Mouse (Mus musculus) bone marrow, adult 2 months (tissue): ENCODE data around the gene Ppfibp2. TPM values are rescaled to one million over a fixed set of nuclear protein-coding genes. Genes with fewer than 3 reads are reported as not detected.

ENCODE experiments used
- H3K27ac ChIP-seq: fragments of 200-500 bp; 2 replicates; pipeline ENCODE4 v1.5.1; 2012; ENCODE audit warnings: low read depth, mild to moderate bottlenecking, control low read depth, inconsistent platforms, low read length; ENCODE audit not compliant: control insufficient read depth, poor library complexity, insufficient read depth
- H3K4me1 ChIP-seq: fragments of 200-500 bp; 2 replicates; pipeline ENCODE4 v1.6.1; 2011; ENCODE audit warnings: low read length; ENCODE audit not compliant: control insufficient read depth, insufficient read depth
- H3K4me3 ChIP-seq: fragments of 200-500 bp; replicated peaks from 2 replicates; pipeline ENCODE3; 2011; ENCODE audit warnings: mild to moderate bottlenecking, low read depth, low read length, control low read depth; ENCODE audit not compliant: control insufficient read depth
- CTCF ChIP-seq: fragments of 200-500 bp; IDR thresholded peaks from 2 replicates; pipeline ENCODE4 v1.5.1; 2011; ENCODE audit warnings: low read length, control low read depth; ENCODE audit not compliant: control insufficient read depth, insufficient read depth
- POLR2A ChIP-seq: fragments of 200-500 bp; IDR thresholded peaks from 2 replicates; pipeline ENCODE4 v1.6.1; 2011; ENCODE audit warnings: low read depth, mild to moderate bottlenecking, control low read depth, low read length, borderline replicate concordance; ENCODE audit not compliant: control insufficient read depth
- WGBS: fragments of 180-500 bp; shearing (Covaris S2); methylation state at CpG from one replicate; pipeline ENCODE4 v1.1.7; 2018; 5-methylcytosine and 5-hydroxymethylcytosine counted together
- polyA plus RNA-seq: library from polyadenylated mRNA; stranded (reverse); fragments of >200 nt; gene quantifications from 2 replicates; pipeline ENCODE4 v1.2.4, GENCODE M21; 2011; ENCODE audit warnings: low replicate concordance; ENCODE audit not compliant: missing spikeins, insufficient read depth, insufficient read length

The Ppfibp2 gene
- polyA plus RNA-seq, 1 experiment, result 3.7 TPM

DNA sequence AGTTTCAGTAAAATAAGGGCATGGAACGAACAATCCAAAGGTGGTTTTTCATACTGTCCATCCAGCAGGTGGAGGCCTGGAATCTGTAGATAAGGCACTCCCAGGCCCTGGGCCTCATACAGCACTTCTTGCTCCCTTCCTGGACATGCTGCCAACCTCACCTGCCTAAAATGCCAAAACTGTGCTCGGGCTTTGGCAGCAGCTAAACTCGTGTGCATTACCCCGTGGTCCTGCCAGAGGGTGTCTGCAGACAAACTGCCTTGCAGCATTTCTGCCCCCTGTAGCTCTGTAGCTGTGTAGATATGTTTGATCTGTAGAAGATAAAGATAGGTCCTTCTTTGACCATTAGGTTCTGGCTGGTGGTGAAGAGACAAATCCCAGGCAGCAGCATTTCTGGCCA lies 26.0 kb upstream of the Ppfibp2 start:
- Histone ChIP-seq H3K4me1 (no peaks in the 10 kb centered on the region), H3K27ac (no peak overlapping the region), H3K4me3 (no peak overlapping the region)
- WGBS, result 17% methylated on average over 4 of the region's 4 CpGs
- TF ChIP-seq CTCF (no peak), POLR2A (no peak)

DNA sequence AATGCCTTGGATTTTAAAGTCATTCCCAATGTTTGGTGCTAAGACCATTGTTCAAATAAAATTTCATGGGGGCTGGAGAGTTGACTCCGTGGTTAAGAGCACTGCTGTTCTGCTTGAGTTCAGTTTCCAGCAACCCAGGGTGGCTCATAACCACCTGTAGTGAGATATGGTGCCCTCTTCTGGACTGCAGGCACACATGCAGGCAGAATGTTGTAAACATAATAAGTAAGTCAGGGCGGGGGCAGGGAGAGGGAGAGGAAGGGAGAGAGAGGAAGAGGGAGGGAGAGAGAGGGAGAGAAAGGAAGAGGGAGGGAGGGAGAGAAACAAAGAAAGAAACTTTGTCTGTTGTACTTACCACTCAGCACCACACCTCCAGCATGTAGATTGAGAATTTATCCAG lies 21.2 kb upstream of the Ppfibp2 start:
- Histone ChIP-seq H3K4me3 (no peak overlapping the region), H3K4me1 (no peaks in the 10 kb centered on the region), H3K27ac (no peak overlapping the region)
- TF ChIP-seq POLR2A (no peak), CTCF (peak; percentile 34; the same call in 1 of the 2 replicates)
- 67% methylated on average over 2 of the region's 2 CpGs for WGBS

DNA sequence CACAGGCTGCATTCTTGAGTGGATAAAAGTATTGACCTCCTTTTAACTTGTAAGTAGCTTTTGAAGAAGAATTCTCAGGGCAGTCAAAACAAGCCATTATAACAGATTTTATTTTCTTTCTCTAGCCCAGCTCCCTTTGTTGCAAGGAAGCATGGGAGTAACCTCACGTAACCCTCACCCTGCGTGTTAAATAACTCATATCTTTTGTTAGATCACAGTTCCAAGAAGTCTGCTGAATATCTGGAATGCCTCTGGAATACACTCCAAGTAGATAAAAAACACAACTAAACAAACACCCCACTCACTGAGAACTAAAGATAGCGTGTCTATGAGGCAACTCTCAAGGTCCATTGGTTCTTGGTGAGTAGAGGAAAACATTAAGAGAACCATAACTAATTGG lies 20.7 kb upstream of the Ppfibp2 start:
- no peak overlapping the region for H3K4me3 ChIP-seq
- H3K4me1 ChIP-seq, result no peaks in the 10 kb centered on the region
- H3K27ac ChIP-seq, result no peak overlapping the region
- 78% methylated on average over 3 of the region's 3 CpGs for WGBS
- TF ChIP-seq CTCF (no peak), POLR2A (no peak)

DNA sequence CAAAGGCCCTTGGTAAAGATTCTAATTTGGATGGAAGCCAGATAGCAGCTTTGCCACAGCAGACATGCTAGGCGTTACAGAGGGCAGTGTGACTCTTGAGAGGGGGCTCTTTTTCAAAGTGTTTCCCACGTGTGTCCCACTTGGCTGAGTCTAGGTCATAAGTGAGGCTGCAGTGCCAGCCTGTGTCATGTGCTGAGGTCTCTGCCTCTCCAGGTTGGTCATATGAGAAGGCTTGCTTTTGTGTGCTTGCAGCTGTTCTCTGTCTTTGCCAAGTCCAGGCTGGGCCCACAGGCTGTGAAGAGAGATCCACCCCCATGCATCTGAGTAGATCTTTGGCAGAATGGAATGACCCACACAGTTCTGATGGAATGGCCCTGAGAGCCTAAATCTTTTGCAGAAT lies 2.4 kb upstream of the Ppfibp2 start:
- no peak overlapping the region for H3K27ac ChIP-seq
- TF ChIP-seq POLR2A (no peak), CTCF (no peak)
- H3K4me3 ChIP-seq, result no peak overlapping the region
- 55% methylated on average over 2 of the region's 2 CpGs for WGBS
- no peaks in the 10 kb centered on the region; the same call in 1 of the 2 replicates for H3K4me1 ChIP-seq

DNA sequence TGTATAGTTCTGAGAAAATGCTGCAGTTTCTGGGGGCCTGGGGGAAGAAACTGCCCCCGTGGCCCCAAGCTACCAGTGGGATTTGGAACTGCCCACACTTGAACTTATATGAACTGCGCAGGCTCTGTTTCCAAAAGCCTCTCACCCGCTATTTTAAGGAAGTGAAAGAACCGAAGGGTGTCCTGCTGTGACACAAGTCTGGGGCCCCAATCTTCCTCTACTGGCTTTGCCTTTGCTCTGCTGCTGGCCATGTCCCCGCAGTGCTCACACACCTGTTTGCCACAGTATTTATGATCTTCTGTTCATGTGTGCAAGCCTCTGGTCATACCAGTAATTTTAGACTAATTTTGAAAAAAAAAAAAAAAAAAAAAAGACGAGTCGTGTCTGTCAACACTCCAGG lies 1.1 kb upstream of the Ppfibp2 start:
- 1% methylated on average over 7 of the region's 7 CpGs for WGBS
- Histone ChIP-seq H3K4me3 (peak overlapping the region; percentile 80), H3K4me1 (no peaks in the 10 kb centered on the region; the same call in 1 of the 2 replicates), H3K27ac (peak overlapping the region; percentile 91)
- no peak for TF ChIP-seq CTCF

DNA sequence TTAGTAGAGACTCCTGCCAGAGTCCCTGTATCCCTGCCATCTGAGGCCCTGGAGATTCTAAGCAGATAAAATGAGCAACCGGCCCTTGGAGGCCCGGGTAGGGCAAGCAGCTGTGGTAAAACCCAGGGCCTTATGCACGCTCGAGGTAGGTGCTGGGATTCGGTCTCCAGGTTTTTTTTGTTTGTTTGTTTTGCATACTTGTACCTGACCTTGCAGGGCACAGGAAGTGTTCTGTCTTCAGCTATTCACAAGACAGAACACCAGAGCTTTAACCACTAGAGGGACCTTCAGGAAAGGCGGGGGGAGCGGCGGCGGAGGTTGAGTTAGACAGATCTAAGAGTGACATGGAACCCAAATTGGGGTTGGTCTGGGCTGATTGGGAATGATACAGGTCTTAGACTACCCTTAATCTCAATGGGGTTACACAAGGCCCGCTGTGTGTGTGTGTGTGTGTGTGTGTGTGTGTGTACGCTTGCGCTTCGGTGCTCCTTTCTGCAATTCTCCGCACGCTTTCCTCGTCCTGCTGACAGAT lies 616 bp upstream of the Ppfibp2 start:
- peak overlapping the region; percentile 80 for H3K4me3 ChIP-seq
- under 1% methylated on average over 16 of the region's 16 CpGs for WGBS
- H3K4me1 ChIP-seq, result no peaks in the 10 kb centered on the region; the same call in 1 of the 2 replicates
- peak; percentile 29; the same call in 1 of the 2 replicates for TF ChIP-seq CTCF
- no peak for TF ChIP-seq POLR2A
- H3K27ac ChIP-seq, result peak overlapping the region; percentile 91

DNA sequence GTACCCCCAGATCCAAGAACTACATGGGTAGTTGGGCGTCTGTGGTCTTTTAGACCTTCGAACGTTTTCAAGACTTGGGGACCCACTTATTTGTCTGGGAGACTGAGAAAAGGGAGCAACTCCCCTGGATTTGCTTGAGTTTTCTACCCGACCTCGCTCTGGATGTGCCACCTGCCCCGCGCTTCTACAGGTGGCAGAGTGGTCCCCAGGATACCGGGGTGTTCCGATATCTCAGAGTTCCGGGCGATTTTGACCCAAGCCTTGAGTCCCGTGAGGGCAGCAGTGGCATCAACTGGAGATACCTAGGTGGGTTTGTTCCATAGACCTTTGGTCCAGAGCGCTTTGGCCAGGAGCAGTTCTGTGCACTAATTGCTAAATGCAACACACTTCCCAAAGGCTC lies 419 bp downstream of the Ppfibp2 start:
- WGBS, result 14% methylated on average over 13 of the region's 13 CpGs
- Histone ChIP-seq H3K4me3 (peak overlapping the region; percentile 80), H3K27ac (no peak overlapping the region), H3K4me1 (no peaks in the 10 kb centered on the region; the same call in 1 of the 2 replicates)
- TF ChIP-seq POLR2A (no peak), CTCF (no peak)

DNA sequence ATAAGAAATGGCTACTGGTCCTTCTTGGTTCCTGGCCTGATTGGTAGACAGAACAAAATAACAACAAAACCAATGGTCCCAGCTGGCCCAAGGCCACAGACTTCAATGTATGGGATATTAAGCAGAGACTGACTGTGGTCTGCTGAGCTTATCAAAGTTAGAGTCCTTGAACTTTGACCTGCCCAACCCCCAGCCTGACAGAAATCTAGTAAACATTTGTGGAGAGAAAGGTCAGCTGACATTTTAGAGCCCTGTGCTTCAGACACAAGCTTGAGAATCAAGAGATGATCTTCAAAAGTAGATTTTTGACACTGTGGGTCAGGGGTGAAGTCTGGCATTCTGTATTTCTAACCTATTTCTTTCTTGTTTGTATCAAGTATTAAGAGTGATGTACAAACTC lies 1.7 kb downstream of the Ppfibp2 start:
- H3K4me3 ChIP-seq, result no peak overlapping the region
- TF ChIP-seq CTCF (no peak), POLR2A (no peak)
- no peak overlapping the region for H3K27ac ChIP-seq
- H3K4me1 ChIP-seq, result no peaks in the 10 kb centered on the region; the same call in 1 of the 2 replicates

DNA sequence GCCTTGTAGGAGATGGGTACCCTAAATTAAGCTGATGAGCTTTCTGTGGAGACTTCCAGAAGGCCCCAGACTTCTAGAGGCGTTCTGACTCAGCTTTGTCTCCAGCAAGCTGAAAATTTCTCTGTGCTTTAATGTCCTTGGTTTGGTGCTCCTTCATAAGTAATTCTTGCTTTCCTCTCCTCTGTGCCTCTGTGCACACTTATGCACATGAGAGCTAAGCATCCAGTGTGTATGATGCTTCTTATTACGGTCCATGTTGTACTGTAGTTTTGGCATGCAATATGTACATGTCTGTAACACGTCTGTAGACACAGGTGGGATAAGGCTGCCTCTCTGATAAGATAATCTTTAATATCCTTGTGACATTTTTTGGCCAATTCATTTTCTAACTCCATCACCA lies 2.9 kb downstream of the Ppfibp2 start:
- Histone ChIP-seq H3K27ac (no peak overlapping the region), H3K4me3 (no peak overlapping the region), H3K4me1 (no peaks in the 10 kb centered on the region; the same call in 1 of the 2 replicates)
- TF ChIP-seq CTCF (no peak), POLR2A (no peak)
- WGBS, result 82% methylated on average over 3 of the region's 3 CpGs
